Mouse (Mus musculus): ENCODE measurements around the gene Taar1. TPM values are rescaled to one million over a fixed set of nuclear protein-coding genes. Genes with fewer than 3 reads are reported as not detected.

Gene Taar1
- polyA plus RNA-seq (2012) = not detected in 2 replicates

GRCm38 (mm10) chr10:23920056-23920455 lies at the start of gene Taar1:
TSS of gene Taar1 (plus strand) at chr10:23920356.
- no peak for TF ChIP-seq GATA1 (IDR thresholded peaks at IDR 0.05; ENCODE audit: low read length)

GRCm38 (mm10) chr10:23880695-23881094 lies 39.5 kb upstream of the Taar1 start:
- TF ChIP-seq GATA1 (IDR thresholded peaks at IDR 0.05; ENCODE audit: low read length) = no peak

GRCm38 (mm10) chr10:23884910-23885309 lies 35.2 kb upstream of the Taar1 start:
- TF ChIP-seq GATA1 (IDR thresholded peaks at IDR 0.05; ENCODE audit: low read length) = no peak

- no peak for TF ChIP-seq GATA1 (IDR thresholded peaks at IDR 0.05; ENCODE audit: low read length)
Measured at GRCm38 (mm10) chr10:23886060-23886459, 34.1 kb upstream of the Taar1 start.

- TF ChIP-seq GATA1 (IDR thresholded peaks at IDR 0.05; ENCODE audit: low read length) = no peak
Measured at GRCm38 (mm10) chr10:23892987-23893386, 27.2 kb upstream of the Taar1 start.

GRCm38 (mm10) chr10:23894601-23895349 lies 25.4 kb upstream of the Taar1 start, which contains the start of gene Vnn1:
TSS of gene Vnn1 (plus strand) at chr10:23894688.
- TF ChIP-seq GATA1 (IDR thresholded peaks at IDR 0.05; ENCODE audit: low read length) = no peak

GRCm38 (mm10) chr10:23895376-23895775 lies 24.8 kb upstream of the Taar1 start:
- no peak for TF ChIP-seq GATA1 (IDR thresholded peaks at IDR 0.05; ENCODE audit: low read length)

- no peak for TF ChIP-seq GATA1 (IDR thresholded peaks at IDR 0.05; ENCODE audit: low read length)
Measured at GRCm38 (mm10) chr10:23901119-23901518, 19.0 kb upstream of the Taar1 start.

GRCm38 (mm10) chr10:23905661-23906060 lies 14.5 kb upstream of the Taar1 start:
- no peak for TF ChIP-seq GATA1 (IDR thresholded peaks at IDR 0.05; ENCODE audit: low read length)

GRCm38 (mm10) chr10:23922468-23922867 lies 2.3 kb downstream of the Taar1 start:
- no peak for TF ChIP-seq GATA1 (IDR thresholded peaks at IDR 0.05; ENCODE audit: low read length)

GRCm38 (mm10) chr10:23923941-23924340 lies 3.8 kb downstream of the Taar1 start:
- no peak for TF ChIP-seq GATA1 (IDR thresholded peaks at IDR 0.05; ENCODE audit: low read length)

- no peak for TF ChIP-seq GATA1 (IDR thresholded peaks at IDR 0.05; ENCODE audit: low read length)
Measured at GRCm38 (mm10) chr10:23937613-23938012, 17.5 kb downstream of the Taar1 start.

- no peak for TF ChIP-seq GATA1 (IDR thresholded peaks at IDR 0.05; ENCODE audit: low read length)
Measured at GRCm38 (mm10) chr10:23938312-23938711, 18.2 kb downstream of the Taar1 start, which contains the start of gene Taar2. TSS of gene Taar2 (plus strand) at chr10:23938572.

GRCm38 (mm10) chr10:23942465-23942864 lies 22.3 kb downstream of the Taar1 start:
- TF ChIP-seq GATA1 (IDR thresholded peaks at IDR 0.05; ENCODE audit: low read length) = no peak

GRCm38 (mm10) chr10:23948026-23948425 lies 27.9 kb downstream of the Taar1 start:
- TF ChIP-seq GATA1 (IDR thresholded peaks at IDR 0.05; ENCODE audit: low read length) = no peak

- no peak for TF ChIP-seq GATA1 (IDR thresholded peaks at IDR 0.05; ENCODE audit: low read length)
Measured at GRCm38 (mm10) chr10:23949508-23950005, 29.4 kb downstream of the Taar1 start, which contains the start of gene Taar3. TSS of gene Taar3 (plus strand) at chr10:23949558.

GRCm38 (mm10) chr10:23951714-23952113 lies 31.6 kb downstream of the Taar1 start:
- no peak for TF ChIP-seq GATA1 (IDR thresholded peaks at IDR 0.05; ENCODE audit: low read length)
